Mouse (Mus musculus) hindbrain, embryonic 15.5 days (tissue): ENCODE results near the gene Klf7. TPM values are rescaled to one million over a fixed set of nuclear protein-coding genes. Genes with fewer than 3 reads are reported as not detected.

Source experiments
- ATAC-seq: fragments of 200-750 bp; cut with Nextera tagmentation; 2 replicates; pipeline ENCODE4 v1.8.0; 2017; ENCODE audit warnings: low read depth, moderate number of reproducible peaks, moderate TSS enrichment; ENCODE audit not compliant: low FRiP score
- H3K27ac ChIP-seq: fragments of 300-500 bp; sonication (generic); replicated peaks from 2 replicates; pipeline ENCODE4 v1.5.1; 2015; ENCODE audit warnings: mild to moderate bottlenecking, inconsistent platforms
- H3K27me3 ChIP-seq: fragments of 300-500 bp; sonication (generic); 2 replicates; pipeline ENCODE4 v1.6.1; 2015; ENCODE audit warnings: control low read depth, inconsistent platforms
- H3K36me3 ChIP-seq: fragments of 300-500 bp; sonication (generic); 2 replicates; pipeline ENCODE4 v1.6.1; 2015; ENCODE audit warnings: control low read depth, inconsistent platforms
- H3K4me1 ChIP-seq: fragments of 300-500 bp; sonication (generic); replicated peaks from 2 replicates; pipeline ENCODE4 v1.6.1; 2015; ENCODE audit warnings: control low read depth, inconsistent platforms
- H3K4me2 ChIP-seq: fragments of 300-500 bp; sonication (generic); 2 replicates; pipeline ENCODE4 v1.6.1; 2015; ENCODE audit warnings: moderate library complexity, mild to moderate bottlenecking, inconsistent platforms
- H3K4me3 ChIP-seq: fragments of 300-500 bp; sonication (generic); 2 replicates; pipeline ENCODE4 v1.5.1; 2015; ENCODE audit warnings: mild to moderate bottlenecking, inconsistent platforms
- H3K9ac ChIP-seq: fragments of 300-500 bp; sonication (generic); 2 replicates; pipeline ENCODE4 v1.6.1; 2015; ENCODE audit warnings: inconsistent platforms
- H3K9me3 ChIP-seq: fragments of 300-500 bp; sonication (generic); 2 replicates; pipeline ENCODE4 v1.6.1; 2016; ENCODE audit warnings: control low read depth, inconsistent platforms
- WGBS: fragments of 180-500 bp; shearing (Covaris S2); methylation state at CpG from one replicate; pipeline ENCODE4 v1.1.7; 2015; 5-methylcytosine and 5-hydroxymethylcytosine counted together
- polyA plus RNA-seq: library from polyadenylated mRNA; unstranded; fragments of >200 nt; fragmentation: Nextera tagmentation; extraction: Ambion mirVana; gene quantifications from 2 replicates; pipeline ENCODE4 v1.2.1, GENCODE M21; 2015

The Klf7 gene
- polyA plus RNA-seq, 1 experiment from 2014 or later = 117 TPM

GRCm38 (mm10) chr1:64003525-64004291 is 118.4 kb downstream of the Klf7 start:
- whole genome bisulfite sequencing = 34% methylated on average over 9 of the region's 9 CpGs
- Histone ChIP-seq H3K4me1 (peaks cover 9% of the 10 kb centered on the region), H3K36me3 (no peaks in the 10 kb centered on the region), H3K9ac (no peak overlapping the region), H3K27me3 (no peaks in the 10 kb centered on the region), H3K4me2 (no peak overlapping the region), H3K27ac (no peak overlapping the region), H3K9me3 (no peaks in the 10 kb centered on the region), H3K4me3 (no peak overlapping the region)
- no peak for ATAC-seq

GRCm38 (mm10) chr1:64002036-64002435 is 120.0 kb downstream of the Klf7 start:
- H3K9ac ChIP-seq = no peak overlapping the region
- no peak overlapping the region for H3K4me2 ChIP-seq
- no peaks in the 10 kb centered on the region for H3K36me3 ChIP-seq
- no peak overlapping the region for H3K4me3 ChIP-seq
- no peaks in the 10 kb centered on the region for H3K9me3 ChIP-seq
- WGBS = 89% methylated on average over 6 of the region's 6 CpGs
- no peak overlapping the region for H3K27ac ChIP-seq
- ATAC-seq = no peak
- peaks cover 11% of the 10 kb centered on the region for H3K4me1 ChIP-seq
- H3K27me3 ChIP-seq = no peaks in the 10 kb centered on the region

GRCm38 (mm10) chr1:64000597-64000996 is 121.5 kb downstream of the Klf7 start:
- WGBS = 92% methylated on average over 2 of the region's 2 CpGs
- Histone ChIP-seq H3K27me3 (no peaks in the 10 kb centered on the region), H3K9me3 (no peaks in the 10 kb centered on the region), H3K4me2 (no peak overlapping the region), H3K9ac (no peak overlapping the region), H3K36me3 (no peaks in the 10 kb centered on the region), H3K4me1 (peaks cover 18% of the 10 kb centered on the region), H3K27ac (no peak overlapping the region), H3K4me3 (no peak overlapping the region)
- ATAC-seq = no peak

DNA sequence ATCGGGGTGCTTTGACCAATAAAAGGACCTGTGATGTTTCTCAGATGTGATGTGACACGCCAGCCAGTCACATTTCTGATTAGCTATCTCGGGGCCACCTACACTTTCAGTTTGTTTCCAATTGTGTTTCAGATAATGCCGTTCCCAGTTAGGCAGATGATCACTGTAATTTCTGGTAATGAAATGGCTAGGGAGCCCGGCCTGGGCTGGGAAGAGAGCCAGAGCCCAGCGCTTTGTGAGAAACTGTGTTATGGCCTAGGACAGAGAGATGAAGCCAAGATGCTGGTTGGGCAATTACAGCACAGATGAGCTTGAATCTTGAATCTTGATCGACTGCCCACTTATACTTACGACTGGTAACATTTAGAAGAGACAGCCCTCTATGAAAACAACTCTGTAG is 122.6 kb downstream of the Klf7 start:
- WGBS = 71% methylated on average over 8 of the region's 8 CpGs
- H3K9me3 ChIP-seq = no peaks in the 10 kb centered on the region
- no peak overlapping the region for H3K9ac ChIP-seq
- no peaks in the 10 kb centered on the region for H3K27me3 ChIP-seq
- no peak overlapping the region for H3K4me3 ChIP-seq
- H3K4me2 ChIP-seq = no peak overlapping the region
- H3K4me1 ChIP-seq = peaks cover 29% of the 10 kb centered on the region
- no peak for ATAC-seq
- H3K36me3 ChIP-seq = no peaks in the 10 kb centered on the region
- no peak overlapping the region for H3K27ac ChIP-seq

DNA sequence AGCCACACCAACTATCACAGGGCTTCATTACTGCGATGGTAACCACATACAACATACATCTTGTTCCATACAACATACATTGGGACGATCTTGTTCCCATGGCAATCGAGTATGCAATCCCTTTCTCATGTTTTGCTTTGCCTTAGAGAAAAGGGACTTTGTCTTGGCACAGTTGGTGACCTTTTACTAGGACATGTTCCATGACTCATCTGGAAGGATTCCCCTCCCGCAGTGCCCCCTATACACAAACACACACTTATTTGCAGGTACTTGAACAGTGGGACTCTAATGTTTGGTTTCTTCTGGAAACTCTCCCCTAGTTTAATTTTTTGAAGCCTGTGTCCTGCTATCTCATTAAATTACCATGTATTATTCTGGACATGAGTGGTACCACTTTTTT is 123.2 kb downstream of the Klf7 start:
- Histone ChIP-seq H3K9me3 (no peaks in the 10 kb centered on the region), H3K9ac (no peak overlapping the region), H3K27me3 (no peaks in the 10 kb centered on the region), H3K36me3 (no peaks in the 10 kb centered on the region), H3K4me3 (no peak overlapping the region), H3K27ac (no peak overlapping the region), H3K4me2 (no peak overlapping the region), H3K4me1 (peaks cover 34% of the 10 kb centered on the region)
- 80% methylated on average over 4 of the region's 4 CpGs for WGBS
- no peak for ATAC-seq

DNA sequence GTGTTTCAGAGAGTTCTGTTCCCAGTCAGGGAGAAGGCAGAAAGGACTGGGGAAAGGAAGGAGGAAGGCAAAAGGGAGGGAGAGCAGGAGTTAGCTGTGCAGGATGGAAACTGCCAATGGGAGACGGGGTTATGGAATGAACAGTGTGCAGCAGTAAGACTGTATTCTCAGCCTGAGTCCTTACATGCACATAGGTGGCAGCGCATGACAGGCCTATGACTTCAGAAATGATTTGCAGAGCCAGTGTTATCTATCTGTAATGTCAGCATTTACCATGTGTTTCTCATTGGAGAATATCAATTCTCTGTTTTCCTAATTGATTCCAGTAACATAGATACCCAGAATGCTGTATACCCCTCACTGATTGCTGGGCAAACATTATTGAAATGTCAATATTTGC is 123.9 kb downstream of the Klf7 start:
- no peaks in the 10 kb centered on the region for H3K36me3 ChIP-seq
- H3K9me3 ChIP-seq = no peaks in the 10 kb centered on the region
- peaks cover 35% of the 10 kb centered on the region for H3K4me1 ChIP-seq
- H3K9ac ChIP-seq = no peak overlapping the region
- WGBS = 86% methylated on average over 2 of the region's 2 CpGs
- H3K27ac ChIP-seq = no peak overlapping the region
- no peaks in the 10 kb centered on the region for H3K27me3 ChIP-seq
- H3K4me2 ChIP-seq = no peak overlapping the region
- ATAC-seq = no peak
- no peak overlapping the region for H3K4me3 ChIP-seq

DNA sequence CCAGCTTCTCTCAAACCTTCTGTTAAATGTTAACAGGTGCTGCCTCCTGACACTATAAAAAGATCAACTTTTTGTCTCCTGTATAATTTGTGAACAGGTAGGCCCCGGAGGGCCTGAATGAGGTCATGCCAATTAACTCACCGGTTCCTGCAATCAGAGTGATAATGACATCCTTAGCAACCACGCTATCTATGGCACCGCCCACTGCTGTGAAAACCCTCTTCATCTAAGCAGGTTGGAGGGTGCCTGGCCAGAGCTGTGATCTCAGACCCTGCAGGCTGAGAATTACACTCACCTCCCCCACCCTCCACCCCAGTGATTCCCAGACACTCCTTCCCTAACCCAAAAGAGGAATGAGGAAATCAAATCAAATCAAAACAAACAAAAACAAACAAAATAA is 126.3 kb downstream of the Klf7 start:
- no peaks in the 10 kb centered on the region for H3K9me3 ChIP-seq
- H3K4me3 ChIP-seq = no peak overlapping the region
- H3K27me3 ChIP-seq = no peaks in the 10 kb centered on the region
- H3K36me3 ChIP-seq = no peaks in the 10 kb centered on the region
- ATAC-seq = no peak; the same call in 1 of the 2 replicates
- H3K27ac ChIP-seq = peak overlapping the region; percentile 66; the same call in 1 of the 2 replicates
- WGBS = 35% methylated on average over 4 of the region's 4 CpGs
- no peak overlapping the region for H3K9ac ChIP-seq
- H3K4me1 ChIP-seq = peaks cover 35% of the 10 kb centered on the region
- no peak overlapping the region for H3K4me2 ChIP-seq

DNA sequence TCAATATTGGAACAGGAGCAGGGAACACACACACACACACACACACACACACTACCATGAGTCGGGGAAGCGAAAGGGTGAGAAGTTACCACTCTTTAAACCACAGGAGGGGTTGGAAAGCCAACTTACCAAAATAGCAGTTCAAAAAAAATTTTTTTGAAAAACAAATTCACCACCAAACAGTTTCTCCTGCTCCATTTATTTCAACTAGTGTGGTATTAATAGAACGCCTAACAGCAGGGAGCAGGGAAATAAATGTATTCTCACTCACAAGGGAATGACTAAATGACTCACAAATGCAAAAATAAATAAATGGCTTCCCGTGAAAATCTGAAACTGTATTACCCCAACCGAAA is 127.0 kb downstream of the Klf7 start:
- Histone ChIP-seq H3K9ac (peak overlapping the region; percentile 27), H3K9me3 (no peaks in the 10 kb centered on the region), H3K4me1 (peaks cover 35% of the 10 kb centered on the region), H3K27ac (peak overlapping the region; percentile 66), H3K36me3 (no peaks in the 10 kb centered on the region), H3K27me3 (no peaks in the 10 kb centered on the region), H3K4me3 (no peak overlapping the region), H3K4me2 (peak overlapping the region; percentile 36)
- no peak for ATAC-seq
- 38% methylated on average over 5 of the region's 5 CpGs for WGBS

GRCm38 (mm10) chr1:63994248-63995136 is 127.6 kb downstream of the Klf7 start:
- WGBS = 10% methylated on average over 19 of the region's 19 CpGs
- H3K4me3 ChIP-seq = no peak overlapping the region
- peak overlapping the region; percentile 66 for H3K27ac ChIP-seq
- H3K27me3 ChIP-seq = no peaks in the 10 kb centered on the region
- H3K9ac ChIP-seq = peak overlapping the region; percentile 27
- no peaks in the 10 kb centered on the region for H3K36me3 ChIP-seq
- H3K9me3 ChIP-seq = no peaks in the 10 kb centered on the region
- peak; percentile 86 for ATAC-seq
- peaks cover 35% of the 10 kb centered on the region for H3K4me1 ChIP-seq
- peak overlapping the region; percentile 36 for H3K4me2 ChIP-seq

DNA sequence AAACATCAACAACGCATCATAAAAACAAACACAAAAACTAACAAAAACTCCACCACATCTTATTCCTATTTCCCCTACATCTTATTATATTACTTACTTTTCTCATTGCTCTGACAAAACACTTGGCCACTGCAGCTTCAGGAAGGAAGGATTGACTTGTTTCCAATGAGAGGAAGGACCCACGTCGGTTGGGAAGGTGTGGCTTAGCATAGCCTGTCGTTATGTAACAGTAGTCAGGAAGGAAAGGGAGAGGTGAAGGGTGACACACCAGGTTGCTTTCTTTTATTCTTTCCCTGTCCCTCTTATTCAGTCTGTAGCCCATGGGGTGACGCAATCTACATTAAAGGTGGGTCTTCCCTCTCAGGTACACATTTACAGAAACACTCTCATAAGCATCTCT is 129.6 kb downstream of the Klf7 start:
- peaks cover 37% of the 10 kb centered on the region for H3K4me1 ChIP-seq
- no peak for ATAC-seq
- no peaks in the 10 kb centered on the region for H3K27me3 ChIP-seq
- H3K4me3 ChIP-seq = no peak overlapping the region
- no peak overlapping the region for H3K4me2 ChIP-seq
- H3K9me3 ChIP-seq = no peaks in the 10 kb centered on the region
- H3K9ac ChIP-seq = no peak overlapping the region
- H3K36me3 ChIP-seq = no peaks in the 10 kb centered on the region
- WGBS = 89% methylated on average over 5 of the region's 5 CpGs
- no peak overlapping the region for H3K27ac ChIP-seq

DNA sequence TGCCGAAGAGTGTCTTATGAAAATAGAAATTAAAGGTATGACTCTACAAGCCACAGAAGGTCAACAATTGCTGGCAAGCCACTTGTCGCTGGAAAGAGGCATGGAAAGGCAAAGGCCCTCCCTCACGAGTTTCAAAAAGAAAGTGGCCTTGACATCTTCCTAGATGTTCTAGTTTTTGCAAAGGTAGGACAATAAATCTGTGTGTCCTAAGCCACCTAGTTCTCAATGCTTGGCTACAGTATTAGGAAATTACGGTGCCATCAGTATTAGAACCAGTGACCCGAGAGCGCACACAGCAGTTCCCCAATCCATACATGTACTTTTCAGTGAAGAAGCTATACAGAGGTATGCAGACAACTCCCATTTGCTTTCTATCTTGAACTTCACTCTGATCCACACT is 131.7 kb downstream of the Klf7 start:
- no peak for ATAC-seq
- 94% methylated on average over 6 of the region's 6 CpGs for WGBS
- no peaks in the 10 kb centered on the region for H3K9me3 ChIP-seq
- H3K4me3 ChIP-seq = no peak overlapping the region
- H3K4me2 ChIP-seq = no peak overlapping the region
- H3K36me3 ChIP-seq = no peaks in the 10 kb centered on the region
- no peaks in the 10 kb centered on the region for H3K27me3 ChIP-seq
- no peak overlapping the region for H3K9ac ChIP-seq
- no peak overlapping the region for H3K27ac ChIP-seq
- peaks cover 31% of the 10 kb centered on the region for H3K4me1 ChIP-seq

DNA sequence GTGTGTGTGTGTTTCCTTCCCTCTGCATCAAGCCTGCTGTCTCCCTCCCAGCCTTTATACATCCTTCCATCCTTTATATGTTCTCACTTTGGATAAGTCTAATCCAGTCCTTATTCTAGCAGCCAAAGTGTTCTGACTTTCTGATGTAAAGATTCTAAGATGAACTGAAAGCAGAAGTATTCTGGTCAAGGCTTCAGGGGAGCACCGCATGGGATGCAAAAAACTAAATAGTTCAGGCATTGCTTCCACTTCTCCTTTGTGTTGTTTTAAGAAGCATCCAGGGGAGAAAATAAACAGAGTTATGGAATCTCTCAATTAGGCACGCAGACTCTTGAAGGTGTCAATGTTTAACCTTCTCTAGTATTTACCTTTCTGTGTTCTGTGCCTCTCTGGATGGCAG is 141.3 kb downstream of the Klf7 start:
- Histone ChIP-seq H3K9me3 (no peaks in the 10 kb centered on the region), H3K4me2 (no peak overlapping the region), H3K27ac (no peak overlapping the region), H3K27me3 (no peaks in the 10 kb centered on the region), H3K9ac (no peak overlapping the region), H3K4me3 (no peak overlapping the region), H3K36me3 (no peaks in the 10 kb centered on the region), H3K4me1 (0 out of 2 replicates have a peak, but pooled peaks cover 10% of the 10 kb centered on the region)
- WGBS = 82% methylated on average over 2 of the region's 2 CpGs
- ATAC-seq = no peak
